Mouse (Mus musculus) B cell, adult (primary cell): ENCODE results near the gene 4931429L15Rik. TPM values are rescaled to one million over a fixed set of nuclear protein-coding genes. Genes with fewer than 3 reads are reported as not detected.

ENCODE experiments used
- total RNA-seq: library from RNA; stranded (reverse); gene quantifications from 4 replicates; pipeline ENCODE4 v1.2.4, GENCODE M21; 2023; ENCODE audit not compliant: inconsistent age

The 4931429L15Rik gene
- total RNA-seq: not detected in 4 replicates

GRCm38 (mm10) chr9:46319886-46320285 is at the start of gene 4931429L15Rik:
Gene 4931429L15Rik (minus strand): TSS chr9:46319986.

GRCm38 (mm10) chr9:46282631-46283436 is 37.0 kb downstream of the 4931429L15Rik start, which contains the start of gene Bud13:
Gene Bud13 (plus strand): TSS chr9:46283008.

GRCm38 (mm10) chr9:46272677-46273454 is 46.9 kb downstream of the 4931429L15Rik start, which contains the start of gene Zpr1:
Gene Zpr1 (plus strand): TSS chr9:46273064.

GRCm38 (mm10) chr9:46268343-46268873 is 51.4 kb downstream of the 4931429L15Rik start, which contains the start of gene Apoa5:
Gene Apoa5 (plus strand): TSS chr9:46268633.

Other genes with a start within 250 kb of the 4931429L15Rik start
- not detected in 4 replicates for gene Apoa1, start 91.4 kb downstream of the 4931429L15Rik start, total RNA-seq
- not detected in 4 replicates for gene Apoc3, start 84.3 kb downstream of the 4931429L15Rik start, total RNA-seq
- gene Apoa4, start 79.3 kb downstream of the 4931429L15Rik start, total RNA-seq: not detected in 4 replicates
- gene Apoa5, start 51.4 kb downstream of the 4931429L15Rik start, total RNA-seq: not detected in 4 replicates
- gene Zpr1, start 46.9 kb downstream of the 4931429L15Rik start, total RNA-seq: 75.3 to 91.9 TPM (median 81.2 TPM) in 4 replicates
- 20.6 to 29.6 TPM (median 24.1 TPM) in 4 replicates for gene Bud13, start 37.0 kb downstream of the 4931429L15Rik start, total RNA-seq